Mouse (Mus musculus): Measurements from ENCODE around the gene Cpm.

DNA sequence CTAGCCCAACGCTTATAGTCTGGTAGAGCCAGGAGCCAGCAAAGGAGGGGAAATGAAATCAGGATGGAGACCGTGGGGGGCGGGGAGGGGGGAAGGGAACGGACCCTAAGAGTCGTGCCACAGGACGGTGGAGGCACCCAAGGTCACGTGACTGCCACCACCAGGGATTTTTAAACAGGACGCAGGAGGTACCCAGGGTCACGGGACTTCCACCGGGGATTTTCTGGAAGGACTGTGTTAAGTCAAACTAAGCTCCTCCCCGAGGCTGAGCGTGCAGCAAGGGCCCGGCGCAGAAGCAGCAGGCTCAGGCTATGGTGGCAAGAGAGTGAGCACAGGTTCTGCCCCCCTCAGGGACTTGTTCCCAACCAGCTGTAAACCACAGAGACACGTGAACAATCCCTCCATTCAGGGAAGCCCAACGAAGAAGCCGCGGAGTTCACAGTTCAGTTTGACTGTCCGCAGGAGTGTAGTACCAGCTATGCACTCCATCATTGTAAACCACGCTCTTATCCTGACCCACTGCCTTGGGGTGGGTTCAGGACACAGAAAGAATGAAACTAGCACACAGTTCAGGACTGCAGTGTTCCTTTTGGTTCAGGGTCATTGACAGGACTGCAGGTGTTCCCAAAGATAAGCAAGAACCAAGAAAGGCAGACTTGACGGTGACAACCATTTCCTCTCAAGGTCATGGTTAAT, 10.7 kb downstream of the Cpm start:
- TF ChIP-seq CTCF (IDR thresholded peaks at IDR 0.05; ENCODE audit: low read depth, low read length) (no peak), POLR2A (IDR thresholded peaks at IDR 0.05; ENCODE audit: extremely low read depth, insufficient read depth, low read length) (no peak)

All from liver, adult 2 months (tissue).